Mouse (Mus musculus) macrophage (primary cell): ENCODE data around the gene BC037034. TPM values are rescaled to one million over a fixed set of nuclear protein-coding genes. Genes with fewer than 3 reads are reported as not detected.
"Not testable (repeated sequence)": the region's sequence is repeated elsewhere in the genome, so short reads cannot be mapped to it uniquely, and the experiment has no call there.

Experiments used
- H3K27ac ChIP-seq: fragments of 350-480 bp; formaldehyde crosslinking; 2 replicates; pipeline ENCODE4 v1.9.0; 2021
- H3K36me3 ChIP-seq: fragments of 350-480 bp; formaldehyde crosslinking; 2 replicates; pipeline ENCODE4 v1.9.0; 2021; ENCODE audit errors: inconsistent target
- H3K4me3 ChIP-seq: fragments of 350-480 bp; formaldehyde crosslinking; 2 replicates; pipeline ENCODE4 v1.9.0; 2021; ENCODE audit errors: inconsistent target
- H3K79me2 ChIP-seq: fragments of 350-480 bp; formaldehyde crosslinking; 2 replicates; pipeline ENCODE4 v1.9.0; 2021; ENCODE audit errors: inconsistent target
- WGBS: methylation state at CpG from one replicate; pipeline ENCODE4 v1.1.7; 2026; ENCODE audit warnings: inconsistent platforms; ENCODE audit not compliant: missing documents; 5-methylcytosine and 5-hydroxymethylcytosine counted together
- polyA plus RNA-seq: library from polyadenylated mRNA; stranded (reverse); fragments of 250-400 nt; gene quantifications from 3 replicates; pipeline ENCODE4 v1.2.4, GENCODE M21; 2018; ENCODE audit warnings: inconsistent platforms

The BC037034 gene
- polyA plus RNA-seq, 1 experiment from 2014 or later, result 25.8 TPM

GRCm38 (mm10) chr5:138216632-138217031 lies 47.2 kb downstream of the BC037034 start:
- not testable (repeated sequence) for H3K79me2 ChIP-seq

More at GRCm38 (mm10) chr5:138216632-138217031, 47.2 kb downstream of the BC037034 start:
- not testable (repeated sequence) for H3K27ac ChIP-seq, H3K36me3 ChIP-seq, H3K4me3 ChIP-seq
- 95% methylated on average over 13 of the region's 13 CpGs for WGBS

Other genes starting within 250 kb of the BC037034 start
- gene Smok3a, start 242.8 kb downstream of the BC037034 start, polyA plus RNA-seq, result not detected in 3 replicates
- gene Smok3b, start 242.6 kb downstream of the BC037034 start, polyA plus RNA-seq, result not detected in 3 replicates
- gene Smok3c, start 210.8 kb downstream of the BC037034 start, polyA plus RNA-seq, result not detected in 3 replicates
- gene Zkscan1, start 178.9 kb downstream of the BC037034 start, polyA plus RNA-seq, result 6.8 to 8.7 TPM (median 6.9 TPM) in 3 replicates
- gene Zscan21, start 147.1 kb downstream of the BC037034 start, polyA plus RNA-seq, result 9.8 to 15.5 TPM (median 15.2 TPM) in 3 replicates
- gene Zfp113, start 108.3 kb downstream of the BC037034 start, polyA plus RNA-seq, result 2.2 to 3.5 TPM (median 2.5 TPM) in 3 replicates
- gene Cops6, start 103.0 kb downstream of the BC037034 start, polyA plus RNA-seq, result 66.2 to 101 TPM (median 71.0 TPM) in 3 replicates
- gene Ap4m1, start 92.0 kb downstream of the BC037034 start, polyA plus RNA-seq, result 10.2 to 20.8 TPM (median 13.0 TPM) in 3 replicates
- 7.1 to 61.8 TPM (median 13.3 TPM) in 3 replicates for gene Mcm7, start 91.6 kb downstream of the BC037034 start, polyA plus RNA-seq
- 21.9 to 33.7 TPM (median 32.0 TPM) in 3 replicates for gene Taf6, start 76.6 kb downstream of the BC037034 start, polyA plus RNA-seq
- gene Cnpy4, start 76.5 kb downstream of the BC037034 start, polyA plus RNA-seq, result 15.8 to 21.3 TPM (median 16.0 TPM) in 3 replicates
- 3.3 to 5.8 TPM (median 5.4 TPM) in 3 replicates for gene Mblac1, start 69.7 kb downstream of the BC037034 start, polyA plus RNA-seq
- 21.3 to 30.2 TPM (median 28.7 TPM) in 3 replicates for gene Nxpe5, start 38.1 kb downstream of the BC037034 start, polyA plus RNA-seq
- 32.5 to 106 TPM (median 78.4 TPM) in 3 replicates for gene Lamtor4, start 8.6 kb downstream of the BC037034 start, polyA plus RNA-seq
- gene Gal3st4, start 8.8 kb upstream of the BC037034 start, polyA plus RNA-seq, result 0.12 TPM in 1 of 3 replicates, not detected in the others
- gene Gm43720, start 15.9 kb upstream of the BC037034 start, polyA plus RNA-seq, result not detected in 3 replicates
- 0.14 to 0.54 TPM (median 0.29 TPM) in 3 replicates for gene Gpc2, start 16.0 kb upstream of the BC037034 start, polyA plus RNA-seq
- gene Stag3, start 16.2 kb upstream of the BC037034 start, polyA plus RNA-seq, result 0.19 to 0.41 TPM (median 0.29 TPM) in 3 replicates
- gene Pvrig, start 77.9 kb upstream of the BC037034 start, polyA plus RNA-seq, result 0.26 to 0.96 TPM (median 0.36 TPM) in 3 replicates
- 4.4 to 5.6 TPM (median 5.3 TPM) in 3 replicates for gene Zfp157, start 177.4 kb upstream of the BC037034 start, polyA plus RNA-seq